Mouse (Mus musculus) gastrocnemius, adult 18-20 months (tissue): ENCODE data around the gene Morc2b. TPM values are rescaled to one million over a fixed set of nuclear protein-coding genes. Genes with fewer than 3 reads are reported as not detected.
"Not testable (repeated sequence)": the region's sequence is repeated elsewhere in the genome, so short reads cannot be mapped to it uniquely, and the experiment has no call there.

Experiments used
- DNase-seq: peaks from one replicate; pipeline ENCODE4 v3.0.0; 2021; ENCODE audit warnings: low spot score
- long read RNA-seq, 2 experiments: library from polyadenylated mRNA; stranded (forward); transcript quantifications; one replicate each; pipeline ENCODE4 v2.0.0; 2021
- total RNA-seq, 2 experiments: library from RNA; stranded (reverse); gene quantifications; 2 replicates each; pipeline ENCODE4 v1.2.3; 2021

Gene Morc2b
- under 1 TPM; 0.33 to 0.41 TPM for total RNA-seq
- long read RNA-seq, experiment 1 = 0 reads
- long read RNA-seq, experiment 2, partial matches to known transcripts = 0 of 2 reads
- long read RNA-seq, experiment 2, other reads (novel, unspliced or antisense) = 2 of 2 reads

- DNase-seq = no peak
Measured at GRCm38 (mm10) chr17:33139261-33139820, at the start of gene Morc2b. Gene Morc2b (minus strand): TSS chr17:33139683.

GRCm38 (mm10) chr17:33168147-33168546 lies 28.7 kb upstream of the Morc2b start, which contains the start of gene Olfr55:
Gene Olfr55 (plus strand): TSS chr17:33168447.
- not testable (repeated sequence) for DNase-seq

- no peak for DNase-seq
Measured at GRCm38 (mm10) chr17:33126257-33126656, 13.2 kb downstream of the Morc2b start.

GRCm38 (mm10) chr17:33124546-33124945 lies 14.9 kb downstream of the Morc2b start:
- no peak for DNase-seq

GRCm38 (mm10) chr17:33097396-33097795 lies 42.1 kb downstream of the Morc2b start:
- DNase-seq = no peak

- peak; percentile 78 for DNase-seq
Measured at GRCm38 (mm10) chr17:33092391-33093193, 46.9 kb downstream of the Morc2b start.

GRCm38 (mm10) chr17:33091630-33092029 lies 47.9 kb downstream of the Morc2b start:
- no peak for DNase-seq

- peak; percentile 96 for DNase-seq
Measured at GRCm38 (mm10) chr17:33089220-33089949, 50.1 kb downstream of the Morc2b start, which contains the start of gene Zfp563. Gene Zfp563 (plus strand): TSS chr17:33089310.

- no peak for DNase-seq
Measured at GRCm38 (mm10) chr17:33067958-33068357, 71.5 kb downstream of the Morc2b start, which contains the start of gene 4921501E09Rik. Gene 4921501E09Rik (minus strand): TSS chr17:33068058.

Other genes starting within 250 kb of the Morc2b start
- 1 to 10 TPM; 4.8 to 5.7 TPM for gene Zfp870, start 248.0 kb downstream of the Morc2b start, total RNA-seq
- under 1 TPM in 1 of 2 experiments, not detected in 1; 0.59 TPM for gene Cyp4f14, start 222.3 kb downstream of the Morc2b start, total RNA-seq
- 1 to 10 TPM; 5.9 to 7.7 TPM for gene Cyp4f13, start 192.3 kb downstream of the Morc2b start, total RNA-seq
- 1 to 10 TPM; 1.6 to 1.7 TPM for gene Zfp472, start 173.9 kb downstream of the Morc2b start, total RNA-seq
- 1 to 10 TPM; 3.6 to 4.2 TPM for gene Zfp952, start 146.6 kb downstream of the Morc2b start, total RNA-seq
- 1 to 10 TPM; 1.8 to 2.0 TPM for gene Zfp763, start 106.3 kb downstream of the Morc2b start, total RNA-seq
- not detected for gene 4921501E09Rik, start 71.6 kb downstream of the Morc2b start, total RNA-seq
- 1 to 10 TPM; 4.5 to 5.6 TPM for gene Zfp563, start 50.4 kb downstream of the Morc2b start, total RNA-seq
- gene Olfr55, start 28.8 kb upstream of the Morc2b start, total RNA-seq = not detected
- not detected for gene Olfr239, start 51.6 kb upstream of the Morc2b start, total RNA-seq
- under 1 TPM; 0.17 to 0.37 TPM for gene Olfr1564, start 82.0 kb upstream of the Morc2b start, total RNA-seq
- 1 to 10 TPM; 3.8 to 3.9 TPM for gene Zfp955a, start 115.5 kb upstream of the Morc2b start, total RNA-seq
- not detected for gene Olfr63, start 125.0 kb upstream of the Morc2b start, total RNA-seq
- gene Zfp955b, start 149.9 kb upstream of the Morc2b start, total RNA-seq = 10 to 100 TPM in 1 of 2 experiments, 1 to 10 TPM in 1; 9.7 to 10.9 TPM
- 1 to 10 TPM; 2.6 to 2.8 TPM for gene Zfp81, start 219.2 kb upstream of the Morc2b start, total RNA-seq